Mouse (Mus musculus) B cell, adult (primary cell): ENCODE data around the gene Obox5. TPM values are rescaled to one million over a fixed set of nuclear protein-coding genes. Genes with fewer than 3 reads are reported as not detected.

Experiments
- total RNA-seq: library from RNA; stranded (reverse); gene quantifications from 4 replicates; pipeline ENCODE4 v1.2.4, GENCODE M21; 2023; ENCODE audit not compliant: inconsistent age

Obox5 gene
- not detected in 4 replicates for total RNA-seq

DNA sequence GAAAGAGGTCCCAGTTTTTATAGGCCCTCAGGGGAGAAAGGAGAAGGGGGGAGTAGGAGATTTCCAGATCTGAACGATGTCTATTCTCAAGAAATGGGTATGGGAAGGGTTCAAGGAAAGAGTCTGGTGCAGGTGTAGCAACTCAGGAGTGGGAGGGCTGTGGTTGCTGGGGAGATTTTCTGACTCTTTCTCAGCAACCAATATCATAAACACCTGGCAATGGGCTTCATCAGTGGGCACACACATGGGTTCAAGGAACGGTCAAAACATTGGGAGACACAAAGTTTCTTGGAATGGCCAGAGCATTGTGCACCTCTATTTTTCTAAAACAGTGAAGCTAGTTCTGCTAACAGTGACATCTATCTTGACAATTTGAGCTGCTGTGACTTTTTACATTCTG is at the start of gene Obox5:
Obox5 (plus strand) TSS at position 301 of the 400 bp plus-strand sequence.

Other genes with a start within 250 kb of the Obox5 start
- gene Obox3, start 110.2 kb upstream of the Obox5 start, total RNA-seq, result not detected in 4 replicates
- not detected in 4 replicates for gene Obox6, start 89.5 kb downstream of the Obox5 start, total RNA-seq
- 0.18 TPM in 1 of 4 replicates, not detected in the others for gene Crx, start 129.8 kb downstream of the Obox5 start, total RNA-seq
- gene Crxos, start 132.5 kb downstream of the Obox5 start, total RNA-seq, result not detected in 4 replicates
- gene Selenow, start 172.3 kb downstream of the Obox5 start, total RNA-seq, result 148 to 168 TPM (median 152 TPM) in 4 replicates
- gene Nop53, start 195.9 kb downstream of the Obox5 start, total RNA-seq, result 480 to 504 TPM (median 493 TPM) in 4 replicates
- 8.2 to 12.9 TPM (median 11.2 TPM) in 4 replicates for gene Ehd2, start 217.4 kb downstream of the Obox5 start, total RNA-seq